Mouse (Mus musculus) MEL (cell line): ENCODE data around the gene Mei1.

ENCODE experiments used
- ELF1 ChIP-seq: IDR thresholded peaks from 2 replicates; pipeline ENCODE4 v1.6.1; 2014; ENCODE audit warnings: low read depth, mild to moderate bottlenecking, inconsistent platforms, low read length, improper control_type of control experiment, moderate library complexity
- POLR2A ChIP-seq, 2 experiments: IDR thresholded peaks; 2 replicates each; pipeline ENCODE4 v1.6.1; 2011 to 2012; ENCODE audit warnings: low read length in 2 of 2, mild to moderate bottlenecking in 2 of 2, control low read depth in 1 of 2, improper control_type of control experiment in 1 of 2, low read depth in 1 of 2, moderate library complexity in 1 of 2; ENCODE audit not compliant: control insufficient read depth in 1 of 2, insufficient read depth in 1 of 2, poor library complexity in 1 of 2

DNA sequence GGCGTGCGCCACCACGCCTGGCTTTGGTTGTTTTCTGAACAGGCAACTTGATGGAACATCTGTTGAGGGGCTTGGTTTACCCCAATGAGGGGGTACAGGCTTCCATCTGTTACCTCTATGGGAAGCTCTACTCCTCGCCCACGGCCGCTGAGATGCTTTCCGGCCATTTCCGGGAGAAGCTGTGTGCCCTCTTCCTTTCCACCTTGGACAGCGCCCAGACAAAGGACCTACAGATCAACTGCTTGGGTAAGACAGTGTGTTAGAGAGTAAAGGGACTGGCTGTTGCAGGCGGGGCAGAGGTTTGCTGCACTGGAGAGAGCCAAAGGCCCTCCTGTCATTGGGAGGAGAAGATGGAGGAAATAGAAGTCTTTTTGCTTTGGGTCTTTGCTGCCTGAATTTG lies 10.1 kb downstream of the Mei1 start:
- TF ChIP-seq ELF1 = no peak
- TF ChIP-seq POLR2A (IDR thresholded peaks at IDR 0.05; ENCODE audit: control insufficient read depth in 1 of 2, insufficient read depth in 1 of 2, low read depth in 1 of 2, low read length in 2 of 2, poor library complexity in 1 of 2) = no peak
